Mouse (Mus musculus) erythroblast, embryonic 14.5 days (primary cell): ENCODE results near the gene Bcr.

ENCODE experiments used
- GATA1 ChIP-seq: IDR thresholded peaks from 2 replicates; pipeline ENCODE4 v1.6.1; 2012; ENCODE audit warnings: low read length, inconsistent platforms, mixed read lengths
- TAL1 ChIP-seq: IDR thresholded peaks from 3 replicates; pipeline ENCODE4 v1.6.1; 2012; ENCODE audit warnings: low read length, inconsistent platforms, mixed read lengths

- TF ChIP-seq GATA1 (no peak), TAL1 (no peak)
Measured at GRCm38 (mm10) chr10:75173056-75173455, 112.7 kb downstream of the Bcr start.
